Mouse (Mus musculus) neural tube, embryonic 13.5 days (tissue): Measurements from ENCODE around the gene Zfp595. TPM values are rescaled to one million over a fixed set of nuclear protein-coding genes. Genes with fewer than 3 reads are reported as not detected.
A peak's percentile ranks its signal among the peaks of the same experiment; 100 is the strongest.
"Not testable (repeated sequence)": the region's sequence is repeated elsewhere in the genome, so short reads cannot be mapped to it uniquely, and the experiment has no call there.

ENCODE experiments used
- ATAC-seq: fragments of 200-750 bp; cut with Nextera tagmentation; 2 replicates; pipeline ENCODE4 v1.8.0; 2017; ENCODE audit warnings: low read depth, mild to moderate bottlenecking, moderate TSS enrichment, moderate library complexity
- H3K27ac ChIP-seq: fragments of 300-500 bp; sonication (generic); replicated peaks from 2 replicates; pipeline ENCODE4 v1.5.1; 2015; ENCODE audit warnings: moderate library complexity, mild to moderate bottlenecking, inconsistent platforms
- H3K27me3 ChIP-seq: fragments of 300-500 bp; sonication (generic); 2 replicates; pipeline ENCODE4 v1.6.1; 2015; ENCODE audit warnings: mild to moderate bottlenecking, inconsistent platforms
- H3K36me3 ChIP-seq: fragments of 300-500 bp; sonication (generic); 2 replicates; pipeline ENCODE4 v1.6.1; 2015; ENCODE audit warnings: mild to moderate bottlenecking, inconsistent platforms
- H3K4me1 ChIP-seq: fragments of 300-500 bp; sonication (generic); replicated peaks from 2 replicates; pipeline ENCODE4 v1.6.1; 2015; ENCODE audit warnings: inconsistent platforms
- H3K4me2 ChIP-seq: fragments of 300-500 bp; sonication (generic); 2 replicates; pipeline ENCODE4 v1.6.1; 2015; ENCODE audit warnings: inconsistent platforms, mild to moderate bottlenecking, moderate library complexity
- H3K4me3 ChIP-seq: fragments of 300-500 bp; sonication (generic); 2 replicates; pipeline ENCODE4 v1.5.1; 2015; ENCODE audit warnings: mild to moderate bottlenecking, inconsistent platforms
- H3K9ac ChIP-seq: fragments of 300-500 bp; sonication (generic); 2 replicates; pipeline ENCODE4 v1.6.1; 2015; ENCODE audit warnings: moderate library complexity, mild to moderate bottlenecking, inconsistent platforms
- H3K9me3 ChIP-seq: fragments of 300-500 bp; sonication (generic); 2 replicates; pipeline ENCODE4 v1.6.1; 2016; ENCODE audit warnings: inconsistent platforms
- WGBS: fragments of 180-500 bp; shearing (Covaris S2); methylation state at CpG from one replicate; pipeline ENCODE4 v1.1.7; 2015; 5-methylcytosine and 5-hydroxymethylcytosine counted together
- polyA plus RNA-seq: library from polyadenylated mRNA; unstranded; fragments of >200 nt; fragmentation: Nextera tagmentation; extraction: Ambion mirVana; gene quantifications from 2 replicates; pipeline ENCODE4 v1.2.1, GENCODE M21; 2015

Gene Zfp595
- 1.6 and 2.2 TPM in 2 replicates for polyA plus RNA-seq

- Histone ChIP-seq H3K27ac (no peak within 1 kb of the TSS), H3K9ac (peak within 1 kb of the TSS; percentile 78), H3K4me3 (peak within 1 kb of the TSS; percentile 49), H3K4me1 (peaks cover 10% of the 10 kb centered on the region), H3K9me3 (no peaks in the 10 kb centered on the region), H3K27me3 (no peaks in the 10 kb centered on the region), H3K4me2 (peak within 1 kb of the TSS; percentile 70), H3K36me3 (no peaks in the 10 kb centered on the region)
- 17% methylated on average over 17 of the region's 17 CpGs for WGBS
- ATAC-seq, result peak; percentile 92
These were observed at the start of gene Zfp595 for GRCm38 (mm10) chr13:67332019-67332724. Gene Zfp595, minus strand, starts transcription at chr13:67332570.

- H3K9ac ChIP-seq, H3K4me2 ChIP-seq, H3K27me3 ChIP-seq, H3K27ac ChIP-seq, H3K4me1 ChIP-seq, ATAC-seq, H3K36me3 ChIP-seq, H3K4me3 ChIP-seq, H3K9me3 ChIP-seq: not testable (repeated sequence)
- WGBS, result 60% methylated on average over 3 of the region's 3 CpGs
These were observed 43.9 kb upstream of the Zfp595 start for GRCm38 (mm10) chr13:67376255-67376654.

- WGBS, result 24% methylated on average over 15 of the region's 15 CpGs
- not testable (repeated sequence) for H3K27ac ChIP-seq, H3K9me3 ChIP-seq, H3K4me1 ChIP-seq, H3K27me3 ChIP-seq, H3K36me3 ChIP-seq
- peak within 1 kb of the TSS; percentile 56 for H3K4me2 ChIP-seq
- peak; percentile 92 for ATAC-seq
- H3K9ac ChIP-seq, result peak within 1 kb of the TSS; percentile 43; the same call in 1 of the 2 replicates
- peak within 1 kb of the TSS; percentile 39 for H3K4me3 ChIP-seq
These were observed 42.9 kb upstream of the Zfp595 start, which contains the start of the genes Gm28041 and Zfp456 for GRCm38 (mm10) chr13:67375050-67375911. Gene Gm28041, minus strand, starts transcription at chr13:67375733. Gene Zfp456, minus strand, starts transcription at chr13:67375810.

- no peaks in the 10 kb centered on the region for H3K27me3 ChIP-seq
- H3K36me3 ChIP-seq, result no peaks in the 10 kb centered on the region
- H3K9ac ChIP-seq, result peak within 1 kb of the TSS; percentile 72
- H3K4me2 ChIP-seq, result peak within 1 kb of the TSS; percentile 84
- H3K27ac ChIP-seq, result peak within 1 kb of the TSS; percentile 38; the same call in 1 of the 2 replicates
- no peaks in the 10 kb centered on the region for H3K9me3 ChIP-seq
- 0% methylated on average over 15 of the region's 15 CpGs for WGBS
- peak within 1 kb of the TSS; percentile 76 for H3K4me3 ChIP-seq
- H3K4me1 ChIP-seq, result peaks cover 13% of the 10 kb centered on the region
- peak; percentile 96 for ATAC-seq
These were observed 27.9 kb upstream of the Zfp595 start, which contains the start of the genes Gm28044 and Zfp953 for GRCm38 (mm10) chr13:67360131-67360744. Gene Gm28044, minus strand, starts transcription at chr13:67360536. Gene Zfp953, minus strand, starts transcription at chr13:67360605.

GRCm38 (mm10) chr13:67351854-67352253, 19.5 kb upstream of the Zfp595 start:
- Histone ChIP-seq H3K4me2 (no peak overlapping the region), H3K36me3 (no peaks in the 10 kb centered on the region), H3K9me3 (no peaks in the 10 kb centered on the region), H3K9ac (no peak overlapping the region), H3K4me1 (no peaks in the 10 kb centered on the region), H3K4me3 (no peak overlapping the region), H3K27ac (no peak overlapping the region), H3K27me3 (no peaks in the 10 kb centered on the region)
- ATAC-seq, result no peak

GRCm38 (mm10) chr13:67343422-67343821, 11.1 kb upstream of the Zfp595 start:
- H3K27me3 ChIP-seq, result no peaks in the 10 kb centered on the region
- no peak overlapping the region for H3K27ac ChIP-seq
- no peak for ATAC-seq
- no peak overlapping the region for H3K4me2 ChIP-seq
- H3K4me3 ChIP-seq, result no peak overlapping the region
- 93% methylated on average over 2 of the region's 2 CpGs for WGBS
- no peaks in the 10 kb centered on the region for H3K4me1 ChIP-seq
- peaks cover 11% of the 10 kb centered on the region; the same call in 1 of the 2 replicates for H3K36me3 ChIP-seq
- no peaks in the 10 kb centered on the region for H3K9me3 ChIP-seq
- H3K9ac ChIP-seq, result no peak overlapping the region

GRCm38 (mm10) chr13:67332877-67333276, 507 bp upstream of the Zfp595 start:
- Histone ChIP-seq H3K9ac (peak overlapping the region; percentile 78), H3K9me3 (no peaks in the 10 kb centered on the region), H3K27ac (no peak overlapping the region), H3K4me1 (peaks cover 10% of the 10 kb centered on the region), H3K36me3 (no peaks in the 10 kb centered on the region), H3K4me3 (peak overlapping the region; percentile 49), H3K27me3 (no peaks in the 10 kb centered on the region), H3K4me2 (peak overlapping the region; percentile 70)
- peak; percentile 58 for ATAC-seq
- 72% methylated on average over 1 of the region's 1 CpGs for WGBS

- Histone ChIP-seq H3K4me2 (peak overlapping the region; percentile 82), H3K9ac (peak overlapping the region; percentile 88), H3K4me1 (peaks cover 12% of the 10 kb centered on the region), H3K27me3 (no peaks in the 10 kb centered on the region), H3K9me3 (no peaks in the 10 kb centered on the region), H3K4me3 (peak overlapping the region; percentile 74), H3K36me3 (no peaks in the 10 kb centered on the region), H3K27ac (peak overlapping the region; percentile 35; the same call in 1 of the 2 replicates)
- 33% methylated on average over 5 of the region's 5 CpGs for WGBS
- peak; percentile 81 for ATAC-seq
These were observed 25.7 kb downstream of the Zfp595 start for GRCm38 (mm10) chr13:67306718-67307117.

GRCm38 (mm10) chr13:67305822-67306672, 26.3 kb downstream of the Zfp595 start, which contains the start of gene Zfp457:
Gene Zfp457, minus strand, starts transcription at chr13:67306485.
- Histone ChIP-seq H3K27ac (peak within 1 kb of the TSS; percentile 38; the same call in 1 of the 2 replicates), H3K27me3 (no peaks in the 10 kb centered on the region), H3K4me3 (peak within 1 kb of the TSS; percentile 74), H3K9me3 (no peaks in the 10 kb centered on the region), H3K36me3 (no peaks in the 10 kb centered on the region), H3K9ac (peak within 1 kb of the TSS; percentile 88), H3K4me2 (peak within 1 kb of the TSS; percentile 82), H3K4me1 (peaks cover 12% of the 10 kb centered on the region)
- WGBS, result 9% methylated on average over 16 of the region's 16 CpGs
- peak; percentile 100 for ATAC-seq

- 53% methylated on average over 7 of the region's 7 CpGs for WGBS
- Histone ChIP-seq H3K4me1 (no peaks in the 10 kb centered on the region), H3K9ac (no peak within 1 kb of the TSS), H3K9me3 (no peaks in the 10 kb centered on the region), H3K27me3 (no peaks in the 10 kb centered on the region), H3K4me3 (no peak within 1 kb of the TSS), H3K27ac (no peak within 1 kb of the TSS), H3K4me2 (no peak within 1 kb of the TSS), H3K36me3 (no peaks in the 10 kb centered on the region)
- no peak for ATAC-seq
These were observed 54.1 kb downstream of the Zfp595 start, which contains the start of gene Zfp458 for GRCm38 (mm10) chr13:67278314-67278713. Gene Zfp458, minus strand, starts transcription at chr13:67278466.
